9 mouse cellular contexts compared by ENCODE assay signal in the genomic region with DNA sequence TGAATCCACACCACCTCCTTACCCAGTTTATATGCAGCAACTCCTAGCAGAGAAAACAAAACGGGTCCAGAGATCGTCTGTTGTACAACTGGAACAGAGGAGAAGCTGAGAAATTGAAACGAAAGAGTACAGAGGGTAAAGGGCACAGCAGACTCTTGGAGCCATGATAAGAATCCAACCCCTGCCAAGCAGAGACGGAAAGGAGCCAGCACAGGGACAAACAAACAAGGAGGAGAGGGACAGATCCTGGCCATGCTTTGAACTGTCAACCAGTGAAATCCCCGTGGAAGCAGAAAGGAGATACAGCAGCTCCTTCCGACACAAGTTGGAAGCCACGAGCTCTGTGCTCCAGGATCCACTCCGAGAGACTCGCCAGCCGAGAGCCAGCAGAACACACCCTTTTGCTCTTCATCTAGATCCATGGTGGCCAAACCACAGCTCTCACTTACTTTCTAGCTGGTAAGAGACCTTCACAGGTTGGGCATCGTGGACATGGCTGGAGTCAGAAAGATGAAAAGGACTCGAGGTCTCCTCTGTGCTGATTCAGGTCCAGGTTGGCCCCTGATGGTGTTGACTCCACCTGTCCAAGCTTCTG. TPM values are rescaled to one million over a fixed set of nuclear protein-coding genes. Genes with fewer than 3 reads are reported as not detected.
DNase-seq lines count a peak whose midpoint lies in the region; ATAC-seq lines count a peak whose summit lies in the region.
"Had no signal": no experiment of that assay in that cellular context is flagged by ENCODE, and none has a peak within 500 bp of the region (broad histone marks: within the 10 kb centered on the region; RNA-seq: fewer than 3 reads in every experiment).

No protein-coding gene starts in this region.

- WGBS in hindbrain, embryonic 15.5 days: 91% methylated on average over 12 of the region's 12 CpGs
- 93% methylated on average over 12 of the region's 12 CpGs for WGBS in neural tube, embryonic 15.5 days

- H3K9ac ChIP-seq in hindbrain, embryonic 15.5 days: no peak overlapping the region
- H3K9ac ChIP-seq in neural tube, embryonic 15.5 days (replicated peaks): no peak overlapping the region

- intact Hi-C loops in left cerebral cortex, postnatal 10 days (cut with DNase I): no loop called here

- ATAC-seq in megakaryocyte, adult 5-6 weeks (ENCODE audit: poor library complexity, severe bottlenecking): no peak
- no peak for ATAC-seq in hindbrain, embryonic 15.5 days (ENCODE audit: low FRiP score, low read depth)
- ATAC-seq in neural tube, embryonic 15.5 days (ENCODE audit: low FRiP score): no peak

- H3K4me3 ChIP-seq in megakaryocyte, embryonic 14.5 days (replicated peaks): peak overlapping the region; percentile 98
- no peak overlapping the region for H3K4me3 ChIP-seq in hindbrain, embryonic 15.5 days
- H3K4me3 ChIP-seq in neural tube, embryonic 15.5 days (replicated peaks): 0 out of 2 replicates have a peak overlapping the region, but pooled peaks have one; percentile 64

- H3K27me3 ChIP-seq in megakaryocyte, embryonic 14.5 days (replicated peaks): no peaks in the 10 kb centered on the region
- no peaks in the 10 kb centered on the region for H3K27me3 ChIP-seq in hindbrain, embryonic 15.5 days
- no peaks in the 10 kb centered on the region for H3K27me3 ChIP-seq in neural tube, embryonic 15.5 days (replicated peaks)

- H3K4me2 ChIP-seq in hindbrain, embryonic 15.5 days: peak overlapping the region; percentile 68
- H3K4me2 ChIP-seq in neural tube, embryonic 15.5 days: peak overlapping the region; percentile 65; the same call in 1 of the 2 replicates

- peaks cover 63% of the 10 kb centered on the region for H3K4me1 ChIP-seq in megakaryocyte, embryonic 14.5 days
- peaks cover 26% of the 10 kb centered on the region for H3K4me1 ChIP-seq in hindbrain, embryonic 15.5 days (replicated peaks)
- H3K4me1 ChIP-seq in neural tube, embryonic 15.5 days: peaks cover 25% of the 10 kb centered on the region

- peak; percentile 45 to 50 for DNase-seq in heart, adult 18-20 months
- no peak for DNase-seq in heart, adult 9 months (ENCODE audit: low spot score in 2 of 2)
- no peak for DNase-seq in right cerebral cortex, postnatal 4 days
- no peak for DNase-seq in left cerebral cortex, postnatal 10 days (ENCODE audit: extremely low spot score in 1 of 2, low spot score in 2 of 2)
- DNase-seq: thymus, postnatal 36 days had no signal

- H3K27ac ChIP-seq in hindbrain, embryonic 15.5 days (replicated peaks): no peak overlapping the region
- H3K27ac ChIP-seq in neural tube, embryonic 15.5 days (replicated peaks): no peak overlapping the region

- peaks cover 52% of the 10 kb centered on the region for H3K36me3 ChIP-seq in megakaryocyte, embryonic 14.5 days (replicated peaks; ENCODE audit: low read length)
- H3K36me3 ChIP-seq in hindbrain, embryonic 15.5 days: peaks cover 31% of the 10 kb centered on the region
- H3K36me3 ChIP-seq in neural tube, embryonic 15.5 days: peaks cover 43% of the 10 kb centered on the region

- no peaks in the 10 kb centered on the region for H3K9me3 ChIP-seq in megakaryocyte, embryonic 14.5 days
- no peaks in the 10 kb centered on the region for H3K9me3 ChIP-seq in hindbrain, embryonic 15.5 days
- H3K9me3 ChIP-seq in neural tube, embryonic 15.5 days (replicated peaks): no peaks in the 10 kb centered on the region

RNA-seq across cellular contexts. Expression of a gene that starts 1.5 kb away (rescaled TPM):
- total RNA-seq in heart, adult 18-20 months (2021): 100 to 1,000 TPM; 623 to 655 TPM
- 19.0 and 25.4 TPM in 2 replicates for polyA plus RNA-seq in megakaryocyte, embryonic 14.5 days (2012; ENCODE audit: insufficient read depth, low replicate concordance)
- total RNA-seq in megakaryocyte, adult 5-6 weeks (2015): 12.5 and 12.7 TPM in 2 replicates
- total RNA-seq in megakaryocyte, adult 5-6 weeks (2017): 15.7 and 17.4 TPM in 2 replicates
- 93.6 and 104 TPM in 2 replicates for polyA plus RNA-seq in hindbrain, embryonic 15.5 days (2015; fragmentation: Nextera tagmentation; extraction: Ambion mirVana)
- 89.9 and 100 TPM in 2 replicates for polyA plus RNA-seq in neural tube, embryonic 15.5 days (2015; fragmentation: Nextera tagmentation; extraction: Ambion mirVana)
- 100 to 1,000 TPM; 173 to 182 TPM for total RNA-seq in left cerebral cortex, postnatal 10 days (2021)

RNA-seq across cellular contexts. Expression of a gene that starts 33.6 kb away (rescaled TPM):
- total RNA-seq in heart, adult 18-20 months (2021): 10 to 100 TPM; 61.0 to 65.3 TPM
- polyA plus RNA-seq in megakaryocyte, embryonic 14.5 days (2012; ENCODE audit: insufficient read depth, low replicate concordance): 11.8 and 14.9 TPM in 2 replicates
- 10.5 TPM in 2 replicates for total RNA-seq in megakaryocyte, adult 5-6 weeks (2015)
- 22.9 and 25.7 TPM in 2 replicates for total RNA-seq in megakaryocyte, adult 5-6 weeks (2017)
- 25.9 and 26.3 TPM in 2 replicates for polyA plus RNA-seq in hindbrain, embryonic 15.5 days (2015; fragmentation: Nextera tagmentation; extraction: Ambion mirVana)
- polyA plus RNA-seq in neural tube, embryonic 15.5 days (2015; fragmentation: Nextera tagmentation; extraction: Ambion mirVana): 29.2 and 31.8 TPM in 2 replicates
- total RNA-seq in left cerebral cortex, postnatal 10 days (2021): 10 to 100 TPM; 17.2 to 17.7 TPM

RNA-seq across cellular contexts. Expression of a gene that starts 34.2 kb away (rescaled TPM):
- total RNA-seq in heart, adult 18-20 months (2021): 10 to 100 TPM; 17.2 to 22.3 TPM
- not detected in 2 replicates for polyA plus RNA-seq in megakaryocyte, embryonic 14.5 days (2012; ENCODE audit: insufficient read depth, low replicate concordance)
- total RNA-seq in megakaryocyte, adult 5-6 weeks (2015): 2.5 and 6.6 TPM in 2 replicates
- total RNA-seq in megakaryocyte, adult 5-6 weeks (2017): 11.5 and 15.3 TPM in 2 replicates
- 10.7 and 12.5 TPM in 2 replicates for polyA plus RNA-seq in hindbrain, embryonic 15.5 days (2015; fragmentation: Nextera tagmentation; extraction: Ambion mirVana)
- polyA plus RNA-seq in neural tube, embryonic 15.5 days (2015; fragmentation: Nextera tagmentation; extraction: Ambion mirVana): 9.5 and 11.4 TPM in 2 replicates
- 1 to 10 TPM; 6.5 to 7.2 TPM for total RNA-seq in left cerebral cortex, postnatal 10 days (2021)

RNA-seq across cellular contexts. Expression of a gene that starts 34.4 kb away (rescaled TPM):
- total RNA-seq in heart, adult 18-20 months (2021): 1 to 10 TPM; 4.6 to 7.5 TPM
- polyA plus RNA-seq in megakaryocyte, embryonic 14.5 days (2012; ENCODE audit: insufficient read depth, low replicate concordance): 44.2 and 60.2 TPM in 2 replicates
- total RNA-seq in megakaryocyte, adult 5-6 weeks (2015): 47.8 and 52.8 TPM in 2 replicates
- total RNA-seq in megakaryocyte, adult 5-6 weeks (2017): 61.5 and 72.5 TPM in 2 replicates
- 38.1 and 39.8 TPM in 2 replicates for polyA plus RNA-seq in hindbrain, embryonic 15.5 days (2015; fragmentation: Nextera tagmentation; extraction: Ambion mirVana)
- polyA plus RNA-seq in neural tube, embryonic 15.5 days (2015; fragmentation: Nextera tagmentation; extraction: Ambion mirVana): 36.8 and 41.5 TPM in 2 replicates
- 10 to 100 TPM; 17.9 to 22.3 TPM for total RNA-seq in left cerebral cortex, postnatal 10 days (2021)

RNA-seq across cellular contexts. Expression of a gene that starts 37.7 kb away (rescaled TPM):
- total RNA-seq in heart, adult 18-20 months (2021): 10 to 100 TPM; 38.1 to 43.1 TPM
- 87.3 and 131 TPM in 2 replicates for polyA plus RNA-seq in megakaryocyte, embryonic 14.5 days (2012; ENCODE audit: insufficient read depth, low replicate concordance)
- 39.4 and 41.4 TPM in 2 replicates for total RNA-seq in megakaryocyte, adult 5-6 weeks (2015)
- 42.1 and 45.5 TPM in 2 replicates for total RNA-seq in megakaryocyte, adult 5-6 weeks (2017)
- polyA plus RNA-seq in hindbrain, embryonic 15.5 days (2015; fragmentation: Nextera tagmentation; extraction: Ambion mirVana): 13.3 and 14.0 TPM in 2 replicates
- 11.5 and 13.5 TPM in 2 replicates for polyA plus RNA-seq in neural tube, embryonic 15.5 days (2015; fragmentation: Nextera tagmentation; extraction: Ambion mirVana)
- 10 to 100 TPM; 26.8 to 28.4 TPM for total RNA-seq in left cerebral cortex, postnatal 10 days (2021)

Comparison
In these comparisons a context has a peak if more than half of its experiments do, and no peak if none do; other contexts are left out.
1. DNase-seq: peak in heart, adult 18-20 months (2 of 2); none in heart, adult 9 months (0 of 2), right cerebral cortex, postnatal 4 days (single experiment) and left cerebral cortex, postnatal 10 days (0 of 2).
2. RNA of a gene that starts 1.5 kb away (total RNA-seq): 623 to 655 TPM in heart, adult 18-20 months and 173 to 182 TPM in left cerebral cortex, postnatal 10 days; 12.5 to 17.4 TPM in megakaryocyte, adult 5-6 weeks; every median in the first group is over 4 times any median in the second.